29 mouse cellular contexts compared by ENCODE assay signal in the genomic region with DNA sequence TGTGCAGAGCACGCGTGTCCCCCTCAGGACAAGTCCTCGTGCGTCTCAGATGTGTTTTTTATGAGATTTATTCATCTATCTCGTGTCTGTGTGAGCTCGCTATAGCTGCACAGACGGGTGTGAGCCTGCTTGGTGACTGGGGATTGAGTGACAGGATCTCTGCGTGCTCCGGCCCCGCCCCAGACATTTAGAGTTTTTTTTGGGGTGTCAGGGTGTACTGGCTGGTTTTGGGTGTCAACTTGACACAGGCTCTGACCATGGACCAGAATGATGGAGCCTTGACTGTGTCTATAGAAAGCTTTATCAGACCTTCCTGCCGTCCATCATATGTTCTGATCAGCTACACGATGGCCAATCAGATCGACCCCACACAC. TPM values are rescaled to one million over a fixed set of nuclear protein-coding genes. Genes with fewer than 3 reads are reported as not detected.
A peak's percentile ranks its signal among the peaks of the same experiment; 100 is the strongest.
DNase-seq lines count a peak whose midpoint lies in the region; ATAC-seq and TF ChIP-seq lines count a peak whose summit lies in the region.
"Had no signal": no experiment of that assay in that cellular context is flagged by ENCODE, and none has a peak within 500 bp of the region (broad histone marks: within the 10 kb centered on the region; RNA-seq: fewer than 3 reads in every experiment).

No protein-coding gene starts in this region.

- no peak overlapping the region for H3K27ac ChIP-seq in embryonic facial prominence, embryonic 13.5 days
- no peak overlapping the region for H3K27ac ChIP-seq in embryonic facial prominence, embryonic 10.5 days (replicated peaks)
- H3K27ac ChIP-seq in hindbrain, embryonic 15.5 days (replicated peaks) = no peak overlapping the region
- no peak overlapping the region for H3K27ac ChIP-seq in hindbrain, postnatal 0 days
- H3K27ac ChIP-seq in testis, adult 2 months (ENCODE audit: control insufficient read depth, insufficient read depth, low read depth, low read length) = no peak overlapping the region
- H3K27ac ChIP-seq: embryonic facial prominence, embryonic 12.5 days; forebrain, embryonic 12.5 days; heart, adult 2 months; heart, embryonic 13.5 days; hindbrain, embryonic 14.5 days had no signal

- H3K9me3 ChIP-seq in embryonic facial prominence, embryonic 13.5 days = no peaks in the 10 kb centered on the region
- no peaks in the 10 kb centered on the region for H3K9me3 ChIP-seq in embryonic facial prominence, embryonic 10.5 days
- no peaks in the 10 kb centered on the region for H3K9me3 ChIP-seq in hindbrain, embryonic 15.5 days
- H3K9me3 ChIP-seq in hindbrain, postnatal 0 days (ENCODE audit: low read length) = no peaks in the 10 kb centered on the region
- H3K9me3 ChIP-seq: embryonic facial prominence, embryonic 12.5 days; forebrain, embryonic 12.5 days; heart, embryonic 13.5 days had no signal

- 75% methylated on average over 13 of the region's 13 CpGs for WGBS in embryonic facial prominence, embryonic 13.5 days
- 81% methylated on average over 13 of the region's 13 CpGs for WGBS in embryonic facial prominence, embryonic 10.5 days
- WGBS in hindbrain, embryonic 15.5 days = 71% methylated on average over 13 of the region's 13 CpGs
- WGBS in hindbrain, postnatal 0 days = 73% methylated on average over 13 of the region's 13 CpGs

- H3K36me3 ChIP-seq in embryonic facial prominence, embryonic 13.5 days = no peaks in the 10 kb centered on the region
- H3K36me3 ChIP-seq in embryonic facial prominence, embryonic 10.5 days (replicated peaks) = no peaks in the 10 kb centered on the region
- no peaks in the 10 kb centered on the region for H3K36me3 ChIP-seq in hindbrain, embryonic 15.5 days
- no peaks in the 10 kb centered on the region for H3K36me3 ChIP-seq in hindbrain, postnatal 0 days (ENCODE audit: insufficient read depth, low read length)
- no peaks in the 10 kb centered on the region for H3K36me3 ChIP-seq in testis, adult 2 months (ENCODE audit: control insufficient read depth, insufficient read depth, low read length)
- H3K36me3 ChIP-seq: embryonic facial prominence, embryonic 12.5 days; forebrain, embryonic 12.5 days; heart, embryonic 13.5 days had no signal

- H3K27me3 ChIP-seq in embryonic facial prominence, embryonic 13.5 days = peaks cover 11% of the 10 kb centered on the region; the same call in 1 of the 2 replicates
- peaks cover 21% of the 10 kb centered on the region for H3K27me3 ChIP-seq in embryonic facial prominence, embryonic 10.5 days (replicated peaks; ENCODE audit: low read depth, poor library complexity, severe bottlenecking)
- no peaks in the 10 kb centered on the region for H3K27me3 ChIP-seq in hindbrain, embryonic 15.5 days
- H3K27me3 ChIP-seq in hindbrain, postnatal 0 days (ENCODE audit: insufficient read depth, low read length) = no peaks in the 10 kb centered on the region
- H3K27me3 ChIP-seq in testis, adult 2 months (ENCODE audit: control insufficient read depth, insufficient read depth, low read length) = no peaks in the 10 kb centered on the region
- H3K27me3 ChIP-seq: heart, embryonic 13.5 days had no signal

- H3K9ac ChIP-seq in embryonic facial prominence, embryonic 13.5 days = no peak overlapping the region
- H3K9ac ChIP-seq in hindbrain, embryonic 15.5 days = no peak overlapping the region
- no peak overlapping the region for H3K9ac ChIP-seq in hindbrain, postnatal 0 days (replicated peaks; ENCODE audit: low read length)
- H3K9ac ChIP-seq: embryonic facial prominence, embryonic 12.5 days had no signal

- no peak overlapping the region for H3K4me2 ChIP-seq in embryonic facial prominence, embryonic 13.5 days
- peak overlapping the region; percentile 78; the same call in 1 of the 2 replicates for H3K4me2 ChIP-seq in hindbrain, embryonic 15.5 days
- H3K4me2 ChIP-seq in hindbrain, postnatal 0 days (ENCODE audit: low read depth, low read length) = no peak overlapping the region

- no peak for TF ChIP-seq CTCF in hindbrain, postnatal 0 days (IDR thresholded peaks at IDR 0.05; ENCODE audit: low read depth)
- no peak for TF ChIP-seq CTCF in testis, adult 2 months (IDR thresholded peaks at IDR 0.05; ENCODE audit: control insufficient read depth, insufficient read depth, insufficient replicate concordance, low read depth, low read length)

- 0 out of 2 replicates have a peak, but pooled peaks cover 2% of the 10 kb centered on the region for H3K4me1 ChIP-seq in embryonic facial prominence, embryonic 13.5 days
- peaks cover 8% of the 10 kb centered on the region for H3K4me1 ChIP-seq in embryonic facial prominence, embryonic 10.5 days
- no peaks in the 10 kb centered on the region for H3K4me1 ChIP-seq in hindbrain, embryonic 15.5 days (replicated peaks)
- H3K4me1 ChIP-seq in hindbrain, postnatal 0 days (ENCODE audit: insufficient read depth, low read length) = no peaks in the 10 kb centered on the region
- peaks cover 10% of the 10 kb centered on the region; the same call in 1 of the 2 replicates for H3K4me1 ChIP-seq in testis, adult 2 months (ENCODE audit: control insufficient read depth, insufficient read depth, low read length)

- DNase-seq in embryonic facial prominence, embryonic 10.5 days (ENCODE audit: low spot score) = no peak
- no peak for DNase-seq in hindbrain, postnatal 0 days (ENCODE audit: low spot score)
- no peak for DNase-seq in testis, postnatal 14 days (ENCODE audit: low spot score)
- DNase-seq in urinary bladder, postnatal 25 days (ENCODE audit: low spot score) = no peak
- DNase-seq: adrenal gland, postnatal 10 days; B cell, adult 2 months; cerebellum, adult 11 months; cerebellum, adult 8-10 months; embryo, embryonic 11 days; gastrocnemius, postnatal 10 days; heart, adult 2 months; heart, postnatal 4 days had no signal

- TF ChIP-seq POLR2A in testis, adult 2 months (IDR thresholded peaks at IDR 0.05; ENCODE audit: control insufficient read depth, low read depth, low read length) = no peak

- H3K4me3 ChIP-seq in embryonic facial prominence, embryonic 13.5 days = no peak overlapping the region
- no peak overlapping the region for H3K4me3 ChIP-seq in embryonic facial prominence, embryonic 10.5 days
- no peak overlapping the region for H3K4me3 ChIP-seq in hindbrain, embryonic 15.5 days
- H3K4me3 ChIP-seq in hindbrain, postnatal 0 days (ENCODE audit: low read length) = no peak overlapping the region
- H3K4me3 ChIP-seq in testis, adult 2 months (ENCODE audit: control insufficient read depth, low read depth, low read length) = peak overlapping the region; percentile 35
- H3K4me3 ChIP-seq: heart, adult 2 months had no signal

- ATAC-seq in embryonic facial prominence, embryonic 13.5 days (ENCODE audit: insufficient number of reproducible peaks, insufficient read depth, low FRiP score, low TSS enrichment, low read depth) = 0 out of 2 replicates have a peak, but pooled peaks have one; percentile 26
- ATAC-seq in hindbrain, embryonic 15.5 days (ENCODE audit: low FRiP score, low read depth) = peak; percentile 42; the same call in 1 of the 2 replicates
- no peak; the same call in 1 of the 2 replicates for ATAC-seq in hindbrain, postnatal 0 days
- ATAC-seq: CD4-positive, CD25-positive, alpha-beta regulatory T cell, adult 4 months; forebrain, embryonic 16.5 days; inflammation-experienced regulatory T-cells, adult 6 months had no signal

RNA-seq across cellular contexts. Expression of gene Lcn4, which starts 8.6 kb away (rescaled TPM):
- polyA plus RNA-seq in embryonic facial prominence, embryonic 13.5 days (2015; fragmentation: Nextera tagmentation; extraction: Ambion mirVana) = not detected in 2 replicates
- not detected in 2 replicates for polyA plus RNA-seq in embryonic facial prominence, embryonic 10.5 days (2016; fragmentation: Nextera tagmentation; extraction: Ambion mirVana)
- not detected in 2 replicates for polyA plus RNA-seq in hindbrain, embryonic 15.5 days (2015; fragmentation: Nextera tagmentation; extraction: Ambion mirVana)
- total RNA-seq in hindbrain, postnatal 0 days (2014; rRNA removed) = not detected in 2 replicates
- polyA plus RNA-seq in hindbrain, postnatal 0 days (2015; fragmentation: Nextera tagmentation; extraction: Ambion mirVana) = not detected in 2 replicates
- not detected in 2 replicates for polyA plus RNA-seq in testis, adult 2 months (2012; rRNA removed)
- total RNA-seq: adrenal gland, postnatal 10 days; adrenal gland, postnatal 4 days; common myeloid progenitor, adult 5-6 weeks; gastrocnemius, postnatal 10 days; gastrocnemius, postnatal 4 days; heart, adult 2 months; heart, postnatal 4 days; MEL had no signal
- polyA plus RNA-seq: brain, embryonic 14.5 days; embryonic facial prominence, embryonic 12.5 days; forebrain, embryonic 12.5 days; forebrain, embryonic 16.5 days; frontal cortex, adult 2 months; heart, adult 2 months; heart, embryonic 13.5 days; heart, postnatal 0 days; hindbrain, embryonic 14.5 days had no signal

RNA-seq across cellular contexts. Expression of gene Fam69b, which starts 34.2 kb away (rescaled TPM):
- polyA plus RNA-seq in embryonic facial prominence, embryonic 13.5 days (2015; fragmentation: Nextera tagmentation; extraction: Ambion mirVana) = 65.6 and 66.6 TPM in 2 replicates
- 39.9 and 43.8 TPM in 2 replicates for polyA plus RNA-seq in embryonic facial prominence, embryonic 10.5 days (2016; fragmentation: Nextera tagmentation; extraction: Ambion mirVana)
- 138 and 152 TPM in 2 replicates for polyA plus RNA-seq in hindbrain, embryonic 15.5 days (2015; fragmentation: Nextera tagmentation; extraction: Ambion mirVana)
- 289 and 302 TPM in 2 replicates for total RNA-seq in hindbrain, postnatal 0 days (2014; rRNA removed)
- 129 and 142 TPM in 2 replicates for polyA plus RNA-seq in hindbrain, postnatal 0 days (2015; fragmentation: Nextera tagmentation; extraction: Ambion mirVana)
- polyA plus RNA-seq in testis, adult 2 months (2012; rRNA removed) = 10.3 and 12.0 TPM in 2 replicates

RNA-seq across cellular contexts. Expression of gene Agpat2, which starts 58.3 kb away (rescaled TPM):
- polyA plus RNA-seq in embryonic facial prominence, embryonic 13.5 days (2015; fragmentation: Nextera tagmentation; extraction: Ambion mirVana) = 23.4 and 25.2 TPM in 2 replicates
- polyA plus RNA-seq in embryonic facial prominence, embryonic 10.5 days (2016; fragmentation: Nextera tagmentation; extraction: Ambion mirVana) = 12.4 and 12.9 TPM in 2 replicates
- polyA plus RNA-seq in hindbrain, embryonic 15.5 days (2015; fragmentation: Nextera tagmentation; extraction: Ambion mirVana) = 6.1 and 6.6 TPM in 2 replicates
- total RNA-seq in hindbrain, postnatal 0 days (2014; rRNA removed) = 12.2 and 13.9 TPM in 2 replicates
- 6.2 and 8.2 TPM in 2 replicates for polyA plus RNA-seq in hindbrain, postnatal 0 days (2015; fragmentation: Nextera tagmentation; extraction: Ambion mirVana)
- polyA plus RNA-seq in testis, adult 2 months (2012; rRNA removed) = 223 and 249 TPM in 2 replicates
